Mouse (Mus musculus): Measurements from ENCODE around the gene Ppp2r5b. TPM values are rescaled to one million over a fixed set of nuclear protein-coding genes. Genes with fewer than 3 reads are reported as not detected.

The Ppp2r5b gene
- total RNA-seq, 1 experiment from 2014 or later, result 22.7 TPM

- ATAC-seq (replicated peaks; ENCODE audit: insufficient number of reproducible peaks, low FRiP score, low TSS enrichment, poor library complexity, severe bottlenecking), result no peak
These were observed 54.0 kb downstream of the Ppp2r5b start for GRCm38 (mm10) chr19:6181629-6182028.

GRCm38 (mm10) chr19:6178775-6179174, 56.9 kb downstream of the Ppp2r5b start:
- ATAC-seq (replicated peaks; ENCODE audit: insufficient number of reproducible peaks, low FRiP score, low TSS enrichment, poor library complexity, severe bottlenecking), result no peak

Other genes starting within 250 kb of the Ppp2r5b start
- not detected in 3 replicates for gene Slc22a20, start 249.7 kb downstream of the Ppp2r5b start, total RNA-seq (2017)
- gene Capn1, start 220.0 kb downstream of the Ppp2r5b start, total RNA-seq (2017), result 45.8 to 78.2 TPM (median 59.2 TPM) in 3 replicates
- gene Syvn1, start 189.3 kb downstream of the Ppp2r5b start, total RNA-seq (2017), result 7.7 to 16.8 TPM (median 11.2 TPM) in 3 replicates
- gene Mrpl49, start 178.1 kb downstream of the Ppp2r5b start, total RNA-seq (2017), result 10.1 to 30.8 TPM (median 29.6 TPM) in 3 replicates
- gene Fau, start 178.0 kb downstream of the Ppp2r5b start, total RNA-seq (2017), result 2,354 to 3,035 TPM (median 2,719 TPM) in 3 replicates
- gene Znhit2, start 174.7 kb downstream of the Ppp2r5b start, total RNA-seq (2017), result 4.8 to 9.3 TPM (median 8.4 TPM) in 3 replicates
- gene Tm7sf2, start 167.5 kb downstream of the Ppp2r5b start, total RNA-seq (2017), result 5.5 to 18.5 TPM (median 8.9 TPM) in 3 replicates
- 61.1 to 80.8 TPM (median 75.6 TPM) in 3 replicates for gene Vps51, start 158.6 kb downstream of the Ppp2r5b start, total RNA-seq (2017)
- not detected in 3 replicates for gene Tmem262, start 155.8 kb downstream of the Ppp2r5b start, total RNA-seq (2017)
- gene Gm28374, start 153.6 kb downstream of the Ppp2r5b start, total RNA-seq (2017), result 0.43 TPM in 1 of 3 replicates, not detected in the others
- 29.3 to 49.8 TPM (median 34.6 TPM) in 3 replicates for gene Zfpl1, start 150.9 kb downstream of the Ppp2r5b start, total RNA-seq (2017)
- 0.49 to 0.76 TPM (median 0.75 TPM) in 3 replicates for gene Cdca5, start 150.9 kb downstream of the Ppp2r5b start, total RNA-seq (2017)
- 1.4 TPM in 1 of 3 replicates, not detected in the others for gene AC131692.1, start 141.5 kb downstream of the Ppp2r5b start, total RNA-seq (2017)
- 1.3 TPM in 1 of 3 replicates, not detected in the others for gene Naaladl1, start 130.1 kb downstream of the Ppp2r5b start, total RNA-seq (2017)
- 2.1 to 2.6 TPM (median 2.1 TPM) in 3 replicates for gene Sac3d1, start 117.2 kb downstream of the Ppp2r5b start, total RNA-seq (2017)
- gene Snx15, start 107.6 kb downstream of the Ppp2r5b start, total RNA-seq (2017), result 8.8 to 22.5 TPM (median 11.5 TPM) in 3 replicates
- 0.78 to 5.3 TPM (median 1.9 TPM) in 3 replicates for gene Batf2, start 94.9 kb downstream of the Ppp2r5b start, total RNA-seq (2017)
- 4.8 to 9.6 TPM (median 5.8 TPM) in 3 replicates for gene Arl2, start 94.3 kb downstream of the Ppp2r5b start, total RNA-seq (2017)
- gene Majin, start 51.5 kb downstream of the Ppp2r5b start, total RNA-seq (2017), result not detected in 3 replicates
- gene Gpha2, start 9.5 kb downstream of the Ppp2r5b start, total RNA-seq (2017), result not detected in 3 replicates
- 32.7 to 41.0 TPM (median 33.2 TPM) in 3 replicates for gene Atg2a, start 5.8 kb upstream of the Ppp2r5b start, total RNA-seq (2017)
- 40.8 to 62.5 TPM (median 59.6 TPM) in 3 replicates for gene Ehd1, start 40.9 kb upstream of the Ppp2r5b start, total RNA-seq (2017)
- 1.9 to 4.3 TPM (median 2.2 TPM) in 3 replicates for gene Cdc42bpg, start 70.6 kb upstream of the Ppp2r5b start, total RNA-seq (2017)
- 14.1 to 22.5 TPM (median 17.8 TPM) in 3 replicates for gene Men1, start 99.1 kb upstream of the Ppp2r5b start, total RNA-seq (2017)
- gene Map4k2, start 105.3 kb upstream of the Ppp2r5b start, total RNA-seq (2017), result 119 to 200 TPM (median 169 TPM) in 3 replicates
- 222 to 393 TPM (median 317 TPM) in 3 replicates for gene Sf1, start 127.8 kb upstream of the Ppp2r5b start, total RNA-seq (2017)
- gene Pygm, start 148.5 kb upstream of the Ppp2r5b start, total RNA-seq (2017), result 4.5 to 17.7 TPM (median 7.7 TPM) in 3 replicates
- 260 to 384 TPM (median 349 TPM) in 3 replicates for gene Rasgrp2, start 163.5 kb upstream of the Ppp2r5b start, total RNA-seq (2017)
- gene Nrxn2, start 182.9 kb upstream of the Ppp2r5b start, total RNA-seq (2017), result not detected in 3 replicates